Mouse (Mus musculus): ENCODE results near the gene Pld3. TPM values are rescaled to one million over a fixed set of nuclear protein-coding genes. Genes with fewer than 3 reads are reported as not detected.

Pld3 gene
- total RNA-seq, 2 experiments from 2014 or later, result 27.2 to 37.9 TPM

DNA sequence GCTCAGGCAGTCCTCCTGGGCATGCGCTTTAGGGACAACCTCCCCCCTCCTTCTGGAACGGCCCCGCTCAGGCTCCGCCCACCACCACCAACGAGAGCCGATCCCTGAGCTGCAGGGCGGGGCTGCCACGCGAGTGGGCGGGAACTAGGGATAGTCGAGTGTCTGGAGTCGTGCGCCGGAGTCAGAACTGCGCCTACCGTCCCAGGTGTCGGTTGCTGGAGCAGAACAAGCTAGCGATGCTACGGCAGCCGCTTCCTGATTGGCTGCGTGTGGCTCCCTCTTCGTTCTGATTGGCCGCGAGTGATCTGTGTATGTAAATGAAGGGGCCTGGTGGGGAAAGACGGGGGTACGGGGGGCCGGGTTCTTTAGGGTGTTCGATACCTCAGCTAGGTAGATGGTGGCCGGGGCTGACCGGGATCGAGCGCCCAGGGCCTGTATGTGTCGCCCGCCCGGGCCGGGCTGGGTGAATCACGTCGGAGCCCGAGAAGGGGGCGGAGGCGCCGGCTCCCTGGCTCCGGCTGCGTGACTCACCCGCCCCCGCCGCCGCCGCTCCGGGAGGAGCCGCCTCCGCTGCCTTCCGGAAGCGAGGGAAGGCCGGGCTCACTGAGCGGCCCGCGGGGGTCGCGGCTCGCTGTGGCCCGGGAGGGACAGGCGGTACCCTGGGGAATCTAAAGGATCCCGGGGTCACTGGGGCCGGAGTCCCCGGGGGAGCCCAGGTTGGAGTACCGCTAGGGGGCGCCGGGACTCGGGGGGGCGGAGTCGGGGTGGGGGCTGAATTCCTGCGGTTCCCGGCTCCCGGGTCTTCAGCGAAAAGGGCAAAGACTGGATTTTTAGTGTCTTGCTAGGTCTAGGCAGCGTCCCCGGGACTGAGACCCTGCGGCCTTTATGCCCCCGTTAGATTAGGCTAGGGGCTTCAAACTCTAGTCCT, 66.0 kb downstream of the Pld3 start, which contains the start of gene Sertad1:
Sertad1 (plus strand) TSS at position 141 of the 928 bp plus-strand sequence.
- DNase-seq, result peak; percentile 99

DNA sequence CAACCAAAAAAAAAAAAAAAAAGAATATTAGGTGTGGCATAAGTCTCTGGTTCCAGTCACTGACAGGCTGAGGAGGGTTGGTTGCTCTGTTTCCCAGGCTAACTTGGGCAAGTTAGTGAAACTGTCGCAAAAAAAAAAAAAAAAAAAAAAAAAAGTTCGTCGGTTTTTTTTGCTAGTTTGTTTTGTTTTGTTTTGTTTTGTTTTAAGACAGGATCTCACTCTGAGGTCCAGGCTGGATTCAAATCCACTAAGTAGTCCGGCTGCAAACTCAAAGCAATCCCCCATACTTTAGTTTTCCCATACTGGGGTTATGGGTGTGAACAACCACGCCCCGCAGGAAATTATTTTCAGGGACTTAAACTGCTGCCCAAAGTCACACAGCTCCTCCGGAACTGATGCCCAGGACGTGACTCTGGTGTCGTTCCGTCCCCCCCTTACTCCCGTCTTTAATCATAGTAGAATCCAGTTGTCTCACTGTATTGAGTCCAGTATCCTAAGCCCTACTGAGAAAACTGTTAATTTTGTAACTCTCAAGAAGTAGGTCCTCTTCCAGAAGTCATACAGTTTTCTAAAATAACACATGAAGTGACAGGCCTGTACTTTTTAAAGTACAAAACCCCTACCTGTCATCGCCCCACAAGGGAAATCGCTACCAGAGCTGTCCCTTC, 66.8 kb downstream of the Pld3 start:
- DNase-seq, result no peak

DNA sequence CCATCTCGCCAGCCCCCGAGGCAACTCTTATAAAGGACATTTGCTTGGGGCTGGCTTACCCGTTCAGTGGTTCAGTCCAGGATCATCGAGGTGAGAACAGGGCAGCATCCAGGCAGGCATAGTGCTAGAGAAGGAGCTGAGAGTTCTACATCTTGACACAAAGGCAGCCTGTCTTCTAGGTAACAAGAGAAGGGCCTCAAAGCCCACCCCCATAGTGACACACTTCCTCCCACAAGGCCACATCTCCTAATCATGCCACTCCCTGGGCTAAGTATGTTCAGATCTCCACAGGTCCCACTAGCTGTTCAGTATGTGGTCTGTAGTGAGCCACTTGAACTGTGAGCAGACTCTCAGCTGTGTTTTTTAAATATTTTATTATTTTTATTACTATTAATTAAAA, 69.2 kb downstream of the Pld3 start:
- no peak for DNase-seq

Other genes starting within 250 kb of the Pld3 start
- gene Ltbp4, start 215.5 kb downstream of the Pld3 start, total RNA-seq (2021), result 100 to 1,000 TPM; 131 to 165 TPM
- 1 to 10 TPM; 6.1 to 8.1 TPM for gene Shkbp1, start 197.2 kb downstream of the Pld3 start, total RNA-seq (2021)
- not detected for gene Gm20479, start 195.8 kb downstream of the Pld3 start, total RNA-seq (2021)
- under 1 TPM; 0.20 to 0.28 TPM for gene Sptbn4, start 105.5 kb downstream of the Pld3 start, total RNA-seq (2021)
- gene Blvrb, start 105.2 kb downstream of the Pld3 start, total RNA-seq (2021), result 10 to 100 TPM; 20.5 to 25.0 TPM
- 10 to 100 TPM in 1 of 2 experiments, 1 to 10 TPM in 1; 9.0 to 13.0 TPM for gene Sertad3, start 79.5 kb downstream of the Pld3 start, total RNA-seq (2021)
- 10 to 100 TPM; 10.6 to 14.4 TPM for gene Sertad1, start 66.3 kb downstream of the Pld3 start, total RNA-seq (2021)
- 10 to 100 TPM; 34.6 to 48.7 TPM for gene Prx, start 53.9 kb downstream of the Pld3 start, total RNA-seq (2021)
- under 1 TPM; 0.42 to 0.84 TPM for gene Hipk4, start 30.0 kb downstream of the Pld3 start, total RNA-seq (2021)
- 100 to 1,000 TPM; 106 to 110 TPM for gene 2310022A10Rik, start within 50 bp of the Pld3 start, total RNA-seq (2021)
- 100 to 1,000 TPM; 128 to 134 TPM for gene Akt2, start 38.3 kb upstream of the Pld3 start, total RNA-seq (2021)
- gene Ttc9b, start 100.7 kb upstream of the Pld3 start, total RNA-seq (2021), result under 1 TPM; 0.12 to 0.29 TPM
- 10 to 100 TPM; 15.5 to 18.2 TPM for gene Map3k10, start 121.4 kb upstream of the Pld3 start, total RNA-seq (2021)
- gene Zfp607b, start 136.1 kb upstream of the Pld3 start, total RNA-seq (2021), result 1 to 10 TPM; 1.2 to 1.4 TPM
- gene Zfp60, start 178.2 kb upstream of the Pld3 start, total RNA-seq (2021), result 1 to 10 TPM; 6.6 to 8.4 TPM